Mouse (Mus musculus): ENCODE data around the gene Cfap97d1.

DNA sequence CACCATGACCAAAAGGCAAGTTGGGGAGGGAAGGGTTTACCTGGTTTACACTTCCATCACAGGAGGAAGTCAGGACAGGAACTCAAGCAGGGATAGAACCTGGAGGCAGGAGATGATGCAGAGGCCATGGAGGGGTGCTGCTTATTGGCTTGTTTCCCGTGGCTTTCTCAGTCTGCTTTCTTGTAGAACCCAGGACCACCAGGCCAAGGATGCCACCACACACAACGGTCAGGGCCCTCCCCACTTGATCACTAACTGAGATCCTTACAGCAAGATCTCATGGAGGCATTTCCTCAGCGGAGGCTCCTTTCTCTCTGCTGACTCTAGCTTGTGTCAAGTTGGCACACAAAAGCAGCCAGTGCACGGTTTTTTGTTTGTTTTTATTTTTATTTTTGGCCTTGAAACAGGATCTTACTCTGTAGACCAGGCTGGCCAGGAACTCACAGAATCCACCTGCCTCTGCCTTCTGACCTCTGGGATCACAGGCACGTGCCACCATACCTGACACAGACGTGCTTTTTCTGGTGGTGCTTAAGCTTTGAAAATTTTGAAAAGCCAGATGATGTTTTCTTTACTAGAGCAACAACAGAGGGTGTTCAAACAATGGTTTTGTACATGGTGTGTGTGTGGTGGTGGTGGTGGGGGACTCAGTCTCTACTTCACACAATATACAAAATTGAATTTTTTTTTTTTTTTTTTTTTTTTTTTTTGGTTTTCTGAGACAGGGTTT is 44.2 kb downstream of the Cfap97d1 start, which contains the start of gene Mpp3:
- TF ChIP-seq ZC3H11A (IDR thresholded peaks at IDR 0.05; ENCODE audit: low read depth, low read length) = no peak
- TF ChIP-seq USF1 (IDR thresholded peaks at IDR 0.05; ENCODE audit: low read depth, low read length) = no peak
- no peak for TF ChIP-seq SMC3 (IDR thresholded peaks at IDR 0.05; ENCODE audit: low read depth, low read length)
- no peak for TF ChIP-seq MAX (IDR thresholded peaks at IDR 0.05; ENCODE audit: low read length)
- TF ChIP-seq GATA1 (IDR thresholded peaks at IDR 0.05; ENCODE audit: low read depth, low read length) = no peak
- TF ChIP-seq CTCF (IDR thresholded peaks at IDR 0.05 in 2 of 3, conservative IDR thresholded peaks at IDR 0.05 in 1 of 3; ENCODE audit: control insufficient read depth in 1 of 3, insufficient read depth in 1 of 3, low read depth in 2 of 3, low read length in 3 of 3, poor library complexity in 1 of 3, severe bottlenecking in 1 of 3) = no peak
- TF ChIP-seq TCF12 (IDR thresholded peaks at IDR 0.05; ENCODE audit: low read depth, low read length) = no peak
- no peak for TF ChIP-seq TBP (IDR thresholded peaks at IDR 0.05; ENCODE audit: low read depth, low read length)
- no peak for TF ChIP-seq MXI1 (IDR thresholded peaks at IDR 0.05; ENCODE audit: low read depth, low read length)
- no peak for TF ChIP-seq TAL1 (IDR thresholded peaks at IDR 0.05; ENCODE audit: low read length)
- TF ChIP-seq EP300 (IDR thresholded peaks at IDR 0.05; ENCODE audit: low read depth in 1 of 2, low read length in 2 of 2) = no peak
- TF ChIP-seq POLR2AphosphoS2 (IDR thresholded peaks at IDR 0.05; ENCODE audit: low read length) = no peak
- no peak; a peak in 1 of 4 replicates for TF ChIP-seq POLR2A (IDR thresholded peaks at IDR 0.05; ENCODE audit: control insufficient read depth in 1 of 2, insufficient read depth in 1 of 2, low read depth in 1 of 2, low read length in 2 of 2, poor library complexity in 1 of 2)
